Mouse (Mus musculus) thymus, adult 2 months (tissue): ENCODE results near the gene Chd9.

ENCODE experiments used
- CTCF ChIP-seq: fragments of 200-500 bp; IDR thresholded peaks from 2 replicates; pipeline ENCODE4 v1.5.1; 2012; ENCODE audit warnings: mild to moderate bottlenecking, control low read depth, low read length, moderate library complexity, borderline replicate concordance; ENCODE audit not compliant: control insufficient read depth, poor library complexity, insufficient read depth; ENCODE audit errors: extremely low read depth
- POLR2A ChIP-seq: fragments of 200-500 bp; IDR thresholded peaks from 2 replicates; pipeline ENCODE4 v1.6.1; 2012; ENCODE audit warnings: mild to moderate bottlenecking, low read length, control low read depth, moderate library complexity; ENCODE audit not compliant: control insufficient read depth, poor library complexity, insufficient read depth; ENCODE audit errors: extremely low read depth

DNA sequence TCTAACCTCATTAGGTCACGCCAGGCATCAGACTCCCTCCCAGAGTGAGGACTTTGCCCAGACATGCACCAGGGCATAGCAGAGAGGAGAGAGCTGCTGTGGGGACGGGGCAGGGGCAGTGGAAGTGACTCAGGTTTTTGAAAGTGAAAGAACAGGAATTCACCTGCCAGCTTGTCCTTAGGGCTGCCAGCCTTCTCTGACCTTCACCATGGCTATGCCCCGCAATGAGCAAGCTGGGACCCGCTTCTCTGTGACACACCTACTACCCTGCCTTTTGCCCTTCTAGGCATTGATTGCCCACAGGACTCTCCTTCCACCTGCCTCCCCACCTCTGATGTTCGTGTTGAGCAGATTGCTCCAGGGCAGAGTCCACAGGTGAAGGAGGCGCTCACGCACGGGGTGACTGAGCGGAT lies 2.7 kb upstream of the Chd9 start:
- no peak for TF ChIP-seq POLR2A
- no peak for TF ChIP-seq CTCF
